Mouse (Mus musculus): ENCODE measurements around the gene Fam83e.

The Fam83e gene

GRCm38 (mm10) chr7:45702316-45702715, 18.7 kb upstream of the Fam83e start:
- DNase-seq (ENCODE audit: low spot score), result no peak

GRCm38 (mm10) chr7:45702809-45703520, 18.0 kb upstream of the Fam83e start:
- no peak for DNase-seq (ENCODE audit: low spot score)

- DNase-seq (ENCODE audit: low spot score), result no peak
Measured at GRCm38 (mm10) chr7:45703521-45704033, 17.4 kb upstream of the Fam83e start.

GRCm38 (mm10) chr7:45704046-45704559, 16.9 kb upstream of the Fam83e start:
- peak; percentile 80 for DNase-seq (ENCODE audit: low spot score)

GRCm38 (mm10) chr7:45704730-45705442, 16.1 kb upstream of the Fam83e start, which contains the start of gene Dbp:
Gene Dbp (plus strand): TSS chr7:45705088.
- DNase-seq (ENCODE audit: low spot score), result peak; percentile 100

- DNase-seq (ENCODE audit: low spot score), result no peak
Measured at GRCm38 (mm10) chr7:45705443-45705864, 15.6 kb upstream of the Fam83e start.

GRCm38 (mm10) chr7:45705873-45706281, 15.1 kb upstream of the Fam83e start:
- DNase-seq (ENCODE audit: low spot score), result peak; percentile 81

- DNase-seq (ENCODE audit: low spot score), result peak; percentile 88
Measured at GRCm38 (mm10) chr7:45706721-45707241, 14.2 kb upstream of the Fam83e start.

GRCm38 (mm10) chr7:45707375-45707967, 13.5 kb upstream of the Fam83e start:
- peak; percentile 96 for DNase-seq (ENCODE audit: low spot score)

GRCm38 (mm10) chr7:45708221-45708761, 12.7 kb upstream of the Fam83e start:
- DNase-seq (ENCODE audit: low spot score), result peak; percentile 91

GRCm38 (mm10) chr7:45709036-45709435, 12.0 kb upstream of the Fam83e start:
- DNase-seq (ENCODE audit: low spot score), result peak; percentile 47

GRCm38 (mm10) chr7:45709677-45710355, 11.2 kb upstream of the Fam83e start:
- no peak for DNase-seq (ENCODE audit: low spot score)

- no peak for DNase-seq (ENCODE audit: low spot score)
Measured at GRCm38 (mm10) chr7:45710477-45711191, 10.4 kb upstream of the Fam83e start.

GRCm38 (mm10) chr7:45711316-45712021, 9.5 kb upstream of the Fam83e start:
- DNase-seq (ENCODE audit: low spot score), result no peak

GRCm38 (mm10) chr7:45712022-45712757, 8.8 kb upstream of the Fam83e start:
- DNase-seq (ENCODE audit: low spot score), result peak; percentile 79

- DNase-seq (ENCODE audit: low spot score), result no peak
Measured at GRCm38 (mm10) chr7:45713396-45713795, 7.6 kb upstream of the Fam83e start.

- no peak for DNase-seq (ENCODE audit: low spot score)
Measured at GRCm38 (mm10) chr7:45713881-45714520, 7.0 kb upstream of the Fam83e start.

GRCm38 (mm10) chr7:45714630-45715089, 6.4 kb upstream of the Fam83e start:
- DNase-seq (ENCODE audit: low spot score), result no peak

Data from yolk sac, embryonic 10.5 days (tissue).